ENCODE assay signal across 8 mouse cellular contexts in genomic region chr9:37488611-37489396, GRCm38 (mm10). TPM values are rescaled to one million over a fixed set of nuclear protein-coding genes. Genes with fewer than 3 reads are reported as not detected.
DNase-seq lines count a peak whose midpoint lies in the region; ATAC-seq and TF ChIP-seq lines count a peak whose summit lies in the region.

Gene Msantd2, plus strand, starts transcription at chr9:37489319.

- peaks cover 4% of the 10 kb centered on the region for H3K4me1 ChIP-seq in embryonic facial prominence, embryonic 14.5 days (ENCODE audit: control insufficient read depth, insufficient read depth, low read length)
- H3K4me1 ChIP-seq in limb, embryonic 14.5 days (ENCODE audit: control insufficient read depth, insufficient read depth, low read length) = peaks cover 13% of the 10 kb centered on the region
- H3K4me1 ChIP-seq in midbrain, postnatal 0 days (ENCODE audit: insufficient read depth, low read length) = peaks cover 7% of the 10 kb centered on the region; the same call in 1 of the 2 replicates

- H3K27me3 ChIP-seq in embryonic facial prominence, embryonic 14.5 days (replicated peaks; ENCODE audit: control insufficient read depth, insufficient read depth, low read length) = no peaks in the 10 kb centered on the region
- H3K27me3 ChIP-seq in limb, embryonic 14.5 days (ENCODE audit: control insufficient read depth, insufficient read depth, low read length) = no peaks in the 10 kb centered on the region
- H3K27me3 ChIP-seq in midbrain, postnatal 0 days (ENCODE audit: insufficient read depth, low read length) = no peaks in the 10 kb centered on the region

- peak; percentile 87 for DNase-seq in 3134 (ENCODE audit: extremely low read depth, insufficient read length, low spot score)
- DNase-seq in adrenal gland, postnatal 4 days (ENCODE audit: low spot score in 2 of 2) = peak; percentile 84 to 85
- DNase-seq in embryonic facial prominence, embryonic 14.5 days (ENCODE audit: low spot score) = peak; percentile 90
- DNase-seq in heart, adult 8-10 months (ENCODE audit: low spot score) = peak; percentile 89
- peak; percentile 88 for DNase-seq in kidney, adult 9 months
- peak; percentile 82 for DNase-seq in limb, embryonic 14.5 days (ENCODE audit: low spot score)
- peak; percentile 84 for DNase-seq in midbrain, postnatal 0 days (ENCODE audit: low spot score)
- DNase-seq in spleen, postnatal 14 days (ENCODE audit: low spot score in 2 of 2) = peak; percentile 69 to 85

- no peak for TF ChIP-seq CTCF in midbrain, postnatal 0 days (IDR thresholded peaks at IDR 0.05)

- peak within 1 kb of the TSS; percentile 96 for H3K9ac ChIP-seq in embryonic facial prominence, embryonic 14.5 days (ENCODE audit: low read depth, low read length)
- H3K9ac ChIP-seq in limb, embryonic 14.5 days (ENCODE audit: low read depth, low read length, severe bottlenecking) = peak within 1 kb of the TSS; percentile 94
- peak within 1 kb of the TSS; percentile 94 for H3K9ac ChIP-seq in midbrain, postnatal 0 days (replicated peaks; ENCODE audit: low read length, poor library complexity, severe bottlenecking)

- peak; percentile 73; the same call in 1 of the 2 replicates for TF ChIP-seq POLR2A in limb, embryonic 14.5 days (IDR thresholded peaks at IDR 0.05; ENCODE audit: borderline replicate concordance, extremely low read depth, insufficient read depth, insufficient read length)

- peak; percentile 97 for ATAC-seq in embryonic facial prominence, embryonic 14.5 days (ENCODE audit: low read depth)
- ATAC-seq in limb, embryonic 14.5 days (ENCODE audit: low FRiP score, low read depth) = peak; percentile 94
- peak; percentile 99 for ATAC-seq in midbrain, postnatal 0 days (ENCODE audit: low FRiP score)

- H3K4me3 ChIP-seq in embryonic facial prominence, embryonic 14.5 days (ENCODE audit: low read depth, low read length) = peak within 1 kb of the TSS; percentile 99
- H3K4me3 ChIP-seq in limb, embryonic 14.5 days (replicated peaks; ENCODE audit: low read length) = peak within 1 kb of the TSS; percentile 99
- H3K4me3 ChIP-seq in midbrain, postnatal 0 days (ENCODE audit: low read depth, low read length) = peak within 1 kb of the TSS; percentile 98

- H3K9me3 ChIP-seq in embryonic facial prominence, embryonic 14.5 days (ENCODE audit: control insufficient read depth, low read length) = no peaks in the 10 kb centered on the region
- H3K9me3 ChIP-seq in limb, embryonic 14.5 days (ENCODE audit: control insufficient read depth, low read length) = no peaks in the 10 kb centered on the region
- no peaks in the 10 kb centered on the region for H3K9me3 ChIP-seq in midbrain, postnatal 0 days (ENCODE audit: low read length)

- H3K4me2 ChIP-seq in embryonic facial prominence, embryonic 14.5 days (ENCODE audit: low read depth, low read length) = peak within 1 kb of the TSS; percentile 96
- peak within 1 kb of the TSS; percentile 87 for H3K4me2 ChIP-seq in limb, embryonic 14.5 days (replicated peaks; ENCODE audit: low read depth, low read length, severe bottlenecking)
- peak within 1 kb of the TSS; percentile 90 for H3K4me2 ChIP-seq in midbrain, postnatal 0 days (ENCODE audit: low read depth, low read length, poor library complexity, severe bottlenecking)

- WGBS in embryonic facial prominence, embryonic 14.5 days = under 1% methylated on average over 21 of the region's 44 CpGs
- under 1% methylated on average over 33 of the region's 44 CpGs for WGBS in limb, embryonic 14.5 days
- 0% methylated on average over 37 of the region's 44 CpGs for WGBS in midbrain, postnatal 0 days

- H3K36me3 ChIP-seq in embryonic facial prominence, embryonic 14.5 days (ENCODE audit: control insufficient read depth, insufficient read depth, low read length) = 0 out of 2 replicates have a peak, but pooled peaks cover 2% of the 10 kb centered on the region
- no peaks in the 10 kb centered on the region; the same call in 1 of the 2 replicates for H3K36me3 ChIP-seq in limb, embryonic 14.5 days (ENCODE audit: control insufficient read depth, insufficient read depth, low read length)
- H3K36me3 ChIP-seq in midbrain, postnatal 0 days (ENCODE audit: insufficient read depth, low read length) = no peaks in the 10 kb centered on the region

- peak within 1 kb of the TSS; percentile 98 for H3K27ac ChIP-seq in embryonic facial prominence, embryonic 14.5 days (replicated peaks; ENCODE audit: low read depth, low read length)
- H3K27ac ChIP-seq in limb, embryonic 14.5 days (replicated peaks; ENCODE audit: low read depth, low read length) = peak within 1 kb of the TSS; percentile 99
- peak within 1 kb of the TSS; percentile 99 for H3K27ac ChIP-seq in midbrain, postnatal 0 days (ENCODE audit: low read depth, low read length)

RNA-seq across cellular contexts. Expression of gene Msantd2, which starts in this region (rescaled TPM):
- 10 to 100 TPM; 31.3 to 33.2 TPM for total RNA-seq in adrenal gland, postnatal 4 days (2021)
- polyA plus RNA-seq in embryonic facial prominence, embryonic 14.5 days (2014; fragmentation: Nextera tagmentation; extraction: Ambion mirVana) = 24.9 and 25.0 TPM in 2 replicates
- 1 to 10 TPM; 3.5 to 7.7 (median 5.4) TPM for total RNA-seq in heart, adult 8-10 months (2022)
- 64.4 and 74.2 TPM in 2 replicates for polyA plus RNA-seq in limb, embryonic 14.5 days (2012; rRNA removed)
- polyA plus RNA-seq in limb, embryonic 14.5 days (2014; fragmentation: Nextera tagmentation; extraction: Ambion mirVana) = 26.7 and 31.7 TPM in 2 replicates
- 37.0 and 55.1 TPM in 2 replicates for total RNA-seq in midbrain, postnatal 0 days (2014; rRNA removed)
- 20.5 and 21.1 TPM in 2 replicates for polyA plus RNA-seq in midbrain, postnatal 0 days (2015; fragmentation: Nextera tagmentation; extraction: Ambion mirVana)

Comparison
In these comparisons a context has a peak if more than half of its experiments do, and no peak if none do; other contexts are left out.
1. Peak in every context shown above with its lines: DNase-seq, ATAC-seq, H3K4me3 ChIP-seq and H3K27ac ChIP-seq.